Mouse (Mus musculus): ENCODE data around the gene Zfp317.
"Not testable (repeated sequence)": the region's sequence is repeated elsewhere in the genome, so short reads cannot be mapped to it uniquely, and the experiment has no call there.

Zfp317 gene

GRCm38 (mm10) chr9:19621843-19622822 is at the start of gene Zfp317:
Zfp317 (plus strand) TSS chr9:19622102.
- DNase-seq, result peak; percentile 91 to 94

GRCm38 (mm10) chr9:19582317-19582716 is 39.6 kb upstream of the Zfp317 start, which contains the start of gene Olfr855:
Olfr855 (plus strand) TSS chr9:19582617.
- DNase-seq, result no peak

- no peak for DNase-seq
These were observed 605 bp upstream of the Zfp317 start for GRCm38 (mm10) chr9:19621297-19621696.

- no peak for DNase-seq
These were observed 7.7 kb downstream of the Zfp317 start for GRCm38 (mm10) chr9:19629574-19629973.

GRCm38 (mm10) chr9:19645193-19645592 is 23.3 kb downstream of the Zfp317 start:
- no peak for DNase-seq

GRCm38 (mm10) chr9:19690281-19690680 is 68.4 kb downstream of the Zfp317 start:
- no peak for DNase-seq

GRCm38 (mm10) chr9:19691426-19691825 is 69.5 kb downstream of the Zfp317 start:
- no peak for DNase-seq

- no peak for DNase-seq
These were observed 70.5 kb downstream of the Zfp317 start for GRCm38 (mm10) chr9:19692430-19692829.

- not testable (repeated sequence) for DNase-seq
These were observed 72.4 kb downstream of the Zfp317 start for GRCm38 (mm10) chr9:19694285-19694684.

- DNase-seq, result not testable (repeated sequence)
These were observed 73.0 kb downstream of the Zfp317 start for GRCm38 (mm10) chr9:19694898-19695379.
